Mouse (Mus musculus): Measurements from ENCODE around the gene Gm10639. TPM values are rescaled to one million over a fixed set of nuclear protein-coding genes. Genes with fewer than 3 reads are reported as not detected.
"Not testable (repeated sequence)": the region's sequence is repeated elsewhere in the genome, so short reads cannot be mapped to it uniquely, and the experiment has no call there.

Gm10639 gene
- polyA plus RNA-seq, 1 experiment from 2014 or later = 0.42 TPM

GRCm38 (mm10) chr9:78350007-78350406, 60.3 kb downstream of the Gm10639 start:
- not testable (repeated sequence) for H3K27me3 ChIP-seq (replicated peaks); H3K4me2 ChIP-seq; ATAC-seq (ENCODE audit: insufficient read depth, low FRiP score, low read depth); H3K4me3 ChIP-seq (replicated peaks); H3K36me3 ChIP-seq; H3K27ac ChIP-seq; H3K4me1 ChIP-seq; H3K9me3 ChIP-seq; H3K9ac ChIP-seq

- 77% methylated on average over 6 of the region's 6 CpGs for WGBS
- Histone ChIP-seq H3K27ac (no peak overlapping the region), H3K36me3 (no peaks in the 10 kb centered on the region), H3K4me2 (no peak overlapping the region), H3K4me3 (replicated peaks) (no peak overlapping the region), H3K9ac (no peak overlapping the region), H3K9me3 (no peaks in the 10 kb centered on the region), H3K4me1 (no peaks in the 10 kb centered on the region), H3K27me3 (replicated peaks) (no peaks in the 10 kb centered on the region)
- no peak for ATAC-seq (ENCODE audit: insufficient read depth, low FRiP score, low read depth)
Measured at GRCm38 (mm10) chr9:78351504-78352220, 61.9 kb downstream of the Gm10639 start.

Other genes with a start within 250 kb of the Gm10639 start
- not detected in 2 replicates for gene Gcm1, start 238.0 kb upstream of the Gm10639 start, polyA plus RNA-seq (2015; fragmentation: Nextera tagmentation; extraction: Ambion mirVana)
- 44.1 and 46.1 TPM in 2 replicates for gene Fbxo9, start 180.9 kb upstream of the Gm10639 start, polyA plus RNA-seq (2015; fragmentation: Nextera tagmentation; extraction: Ambion mirVana)
- gene Ick, start 180.7 kb upstream of the Gm10639 start, polyA plus RNA-seq (2015; fragmentation: Nextera tagmentation; extraction: Ambion mirVana) = 20.8 and 25.9 TPM in 2 replicates
- 433 and 454 TPM in 2 replicates for gene Gsta4, start 107.1 kb upstream of the Gm10639 start, polyA plus RNA-seq (2015; fragmentation: Nextera tagmentation; extraction: Ambion mirVana)
- gene Gsta1, start 59.3 kb upstream of the Gm10639 start, polyA plus RNA-seq (2015; fragmentation: Nextera tagmentation; extraction: Ambion mirVana) = 36.1 and 42.7 TPM in 2 replicates
- 26.7 and 32.2 TPM in 2 replicates for gene Gm3776, start 32.8 kb upstream of the Gm10639 start, polyA plus RNA-seq (2015; fragmentation: Nextera tagmentation; extraction: Ambion mirVana)
- not detected in 2 replicates for gene Omt2a, start 24.9 kb downstream of the Gm10639 start, polyA plus RNA-seq (2015; fragmentation: Nextera tagmentation; extraction: Ambion mirVana)
- not detected in 2 replicates for gene Omt2b, start 37.7 kb downstream of the Gm10639 start, polyA plus RNA-seq (2015; fragmentation: Nextera tagmentation; extraction: Ambion mirVana)
- gene Gsta2, start 65.9 kb downstream of the Gm10639 start, polyA plus RNA-seq (2015; fragmentation: Nextera tagmentation; extraction: Ambion mirVana) = 9.6 and 11.7 TPM in 2 replicates
- gene Dppa5a, start 78.3 kb downstream of the Gm10639 start, polyA plus RNA-seq (2015; fragmentation: Nextera tagmentation; extraction: Ambion mirVana) = not detected in 2 replicates
- gene Ooep, start 88.8 kb downstream of the Gm10639 start, polyA plus RNA-seq (2015; fragmentation: Nextera tagmentation; extraction: Ambion mirVana) = 0.37 and 0.50 TPM in 2 replicates
- gene Ddx43, start 105.9 kb downstream of the Gm10639 start, polyA plus RNA-seq (2015; fragmentation: Nextera tagmentation; extraction: Ambion mirVana) = 0.19 and 0.30 TPM in 2 replicates
- 2.5 and 2.8 TPM in 2 replicates for gene Cgas, start 153.3 kb downstream of the Gm10639 start, polyA plus RNA-seq (2015; fragmentation: Nextera tagmentation; extraction: Ambion mirVana)
- gene Mto1, start 158.3 kb downstream of the Gm10639 start, polyA plus RNA-seq (2015; fragmentation: Nextera tagmentation; extraction: Ambion mirVana) = 25.6 and 26.1 TPM in 2 replicates
- gene Gm17324, start 158.9 kb downstream of the Gm10639 start, polyA plus RNA-seq (2015; fragmentation: Nextera tagmentation; extraction: Ambion mirVana) = 1.2 and 1.3 TPM in 2 replicates
- 4,240 and 4,503 TPM in 2 replicates for gene Eef1a1, start 199.2 kb downstream of the Gm10639 start, polyA plus RNA-seq (2015; fragmentation: Nextera tagmentation; extraction: Ambion mirVana)